Mouse (Mus musculus) hindbrain, embryonic 16.5 days (tissue): ENCODE measurements around the gene Naxd. TPM values are rescaled to one million over a fixed set of nuclear protein-coding genes. Genes with fewer than 3 reads are reported as not detected.
A peak's percentile ranks its signal among the peaks of the same experiment; 100 is the strongest.
"Not testable (repeated sequence)": the region's sequence is repeated elsewhere in the genome, so short reads cannot be mapped to it uniquely, and the experiment has no call there.

Source experiments
- ATAC-seq: fragments of 200-750 bp; cut with Nextera tagmentation; 2 replicates; pipeline ENCODE4 v1.8.0; 2017; ENCODE audit warnings: moderate TSS enrichment, moderate library complexity
- H3K27ac ChIP-seq: fragments of 300-500 bp; sonication (generic); 2 replicates; pipeline ENCODE4 v1.5.1; 2014; ENCODE audit warnings: low read depth, mild to moderate bottlenecking, control low read depth, low read length, moderate library complexity
- H3K27me3 ChIP-seq: fragments of 300-500 bp; sonication (generic); replicated peaks from 2 replicates; pipeline ENCODE4 v1.6.1; 2014; ENCODE audit warnings: low read length; ENCODE audit not compliant: control insufficient read depth, insufficient read depth
- H3K36me3 ChIP-seq: fragments of 300-500 bp; sonication (generic); 2 replicates; pipeline ENCODE4 v1.6.1; 2014; ENCODE audit warnings: mild to moderate bottlenecking, low read length, moderate library complexity, mixed read lengths; ENCODE audit not compliant: control insufficient read depth, insufficient read depth
- H3K4me1 ChIP-seq: fragments of 300-500 bp; sonication (generic); 2 replicates; pipeline ENCODE4 v1.6.1; 2014; ENCODE audit warnings: low read depth, low read length; ENCODE audit not compliant: control insufficient read depth, insufficient read depth
- H3K4me2 ChIP-seq: fragments of 300-500 bp; sonication (generic); 2 replicates; pipeline ENCODE4 v1.6.1; 2014; ENCODE audit warnings: mild to moderate bottlenecking, low read length, control low read depth, moderate library complexity
- H3K4me3 ChIP-seq: fragments of 300-500 bp; sonication (generic); 2 replicates; pipeline ENCODE4 v1.5.1; 2014; ENCODE audit warnings: mild to moderate bottlenecking, low read length, control low read depth, moderate library complexity
- H3K9ac ChIP-seq: fragments of 300-500 bp; sonication (generic); 2 replicates; pipeline ENCODE4 v1.6.1; 2014; ENCODE audit warnings: low read depth, mild to moderate bottlenecking, control low read depth, low read length, moderate library complexity
- H3K9me3 ChIP-seq: fragments of 300-500 bp; sonication (generic); 2 replicates; pipeline ENCODE4 v1.6.1; 2014; ENCODE audit warnings: mild to moderate bottlenecking, low read length, moderate library complexity; ENCODE audit not compliant: control insufficient read depth
- WGBS: fragments of 180-500 bp; shearing (Covaris S2); extraction: QIAGEN DNeasy Blood & Tissue Kit; methylation state at CpG from one replicate; pipeline ENCODE4 v1.1.7; 2014; 5-methylcytosine and 5-hydroxymethylcytosine counted together
- polyA plus RNA-seq: library from polyadenylated mRNA; unstranded; fragments of >200 nt; fragmentation: Nextera tagmentation; extraction: Ambion mirVana; gene quantifications from 2 replicates; pipeline ENCODE4 v1.2.1, GENCODE M21; 2015

The Naxd gene
- polyA plus RNA-seq, 1 experiment from 2014 or later: 133 TPM

DNA sequence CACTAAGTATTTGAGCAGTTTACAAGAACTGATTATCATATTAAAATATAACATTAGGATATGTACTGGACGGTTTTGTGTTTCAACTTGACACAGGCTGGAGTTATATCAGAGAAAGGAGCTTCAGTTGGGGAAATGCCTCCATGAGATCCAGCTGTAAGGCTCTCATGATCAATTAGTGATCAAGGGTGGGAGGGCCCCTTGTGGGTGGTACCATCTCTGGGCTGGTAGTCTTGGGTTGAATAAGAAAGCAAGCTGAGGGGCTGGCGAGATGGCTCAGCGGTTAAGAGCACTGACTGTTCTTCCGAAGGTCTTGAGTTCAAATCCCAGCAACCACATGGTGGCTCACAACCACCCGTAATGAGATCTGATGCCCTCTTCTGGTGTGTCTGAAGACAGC is 30.8 kb upstream of the Naxd start:
- not testable (repeated sequence) for H3K27me3 ChIP-seq, H3K4me2 ChIP-seq, H3K4me3 ChIP-seq, H3K9me3 ChIP-seq, H3K4me1 ChIP-seq, ATAC-seq, H3K9ac ChIP-seq, H3K27ac ChIP-seq, H3K36me3 ChIP-seq
- WGBS: 74% methylated on average over 4 of the region's 5 CpGs

GRCm38 (mm10) chr8:11469095-11469494 is 28.2 kb upstream of the Naxd start:
- ATAC-seq: no peak
- H3K27me3 ChIP-seq: peaks cover 3% of the 10 kb centered on the region; the same call in 1 of the 2 replicates
- no peak overlapping the region for H3K4me3 ChIP-seq
- no peak overlapping the region for H3K9ac ChIP-seq
- WGBS: 4% methylated on average over 3 of the region's 3 CpGs
- H3K36me3 ChIP-seq: no peaks in the 10 kb centered on the region
- no peak overlapping the region for H3K27ac ChIP-seq
- H3K4me1 ChIP-seq: no peaks in the 10 kb centered on the region
- H3K4me2 ChIP-seq: no peak overlapping the region
- H3K9me3 ChIP-seq: no peaks in the 10 kb centered on the region

DNA sequence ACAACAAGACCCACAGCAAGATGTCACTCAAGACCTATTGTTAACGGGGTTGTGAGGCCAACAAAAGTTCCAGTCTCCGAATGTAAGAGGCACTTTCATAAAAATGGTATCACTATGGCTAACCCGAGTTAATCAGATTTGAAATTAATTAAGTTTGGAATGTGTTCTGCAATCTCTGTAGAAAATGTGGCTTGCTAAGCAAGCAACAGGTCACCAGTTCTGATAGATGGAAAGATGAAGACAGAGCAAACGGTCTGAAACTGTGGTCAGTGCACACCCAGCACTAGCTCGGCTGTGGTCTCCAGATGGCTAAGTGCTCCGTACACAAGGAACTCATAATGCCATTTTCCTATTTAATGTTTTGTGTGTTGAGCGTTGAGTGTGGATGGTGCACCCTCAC is 26.6 kb upstream of the Naxd start:
- Histone ChIP-seq H3K27me3 (peaks cover 13% of the 10 kb centered on the region), H3K36me3 (no peaks in the 10 kb centered on the region), H3K9me3 (no peaks in the 10 kb centered on the region), H3K4me1 (no peaks in the 10 kb centered on the region), H3K27ac (no peak overlapping the region), H3K4me3 (no peak overlapping the region), H3K9ac (no peak overlapping the region), H3K4me2 (no peak overlapping the region)
- no peak for ATAC-seq
- WGBS: 69% methylated on average over 7 of the region's 7 CpGs

DNA sequence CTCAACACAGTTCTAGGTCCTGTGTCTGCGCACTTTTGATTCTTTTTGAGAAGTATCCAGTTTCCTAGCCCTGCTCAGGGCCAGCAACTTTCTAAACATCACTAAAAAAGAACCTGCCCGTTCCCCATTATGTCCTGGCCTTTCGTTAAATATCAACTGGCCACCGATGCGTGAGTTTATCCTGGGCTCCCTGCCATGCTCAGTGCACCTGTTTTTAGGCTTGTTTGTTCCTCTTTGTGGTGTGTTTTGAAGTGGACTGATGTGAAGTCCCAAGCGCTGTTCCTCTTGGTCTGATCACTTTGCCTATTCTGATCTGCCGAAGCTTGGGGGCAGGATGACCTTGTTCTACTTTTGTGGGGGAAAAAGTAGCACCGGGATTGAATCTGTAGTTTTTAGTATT is 26.0 kb upstream of the Naxd start:
- Histone ChIP-seq H3K4me1 (no peaks in the 10 kb centered on the region), H3K27me3 (peaks cover 17% of the 10 kb centered on the region), H3K4me3 (no peak overlapping the region), H3K9ac (no peak overlapping the region), H3K4me2 (no peak overlapping the region), H3K36me3 (no peaks in the 10 kb centered on the region), H3K27ac (no peak overlapping the region), H3K9me3 (no peaks in the 10 kb centered on the region)
- 41% methylated on average over 8 of the region's 8 CpGs for WGBS
- no peak for ATAC-seq

GRCm38 (mm10) chr8:11473072-11473471 is 24.2 kb upstream of the Naxd start:
- no peak overlapping the region for H3K4me2 ChIP-seq
- H3K27ac ChIP-seq: no peak overlapping the region
- ATAC-seq: no peak
- 39% methylated on average over 4 of the region's 4 CpGs for WGBS
- peaks cover 13% of the 10 kb centered on the region for H3K4me1 ChIP-seq
- no peak overlapping the region; the same call in 1 of the 2 replicates for H3K9ac ChIP-seq
- H3K36me3 ChIP-seq: no peaks in the 10 kb centered on the region
- H3K9me3 ChIP-seq: no peaks in the 10 kb centered on the region
- H3K27me3 ChIP-seq: peaks cover 26% of the 10 kb centered on the region
- H3K4me3 ChIP-seq: no peak overlapping the region

GRCm38 (mm10) chr8:11475397-11475796 is 21.9 kb upstream of the Naxd start:
- Histone ChIP-seq H3K27ac (no peak overlapping the region), H3K4me2 (no peak overlapping the region)

GRCm38 (mm10) chr8:11475876-11476275 is 21.4 kb upstream of the Naxd start:
- H3K27me3 ChIP-seq: peaks cover 46% of the 10 kb centered on the region
- H3K27ac ChIP-seq: no peak overlapping the region
- H3K4me3 ChIP-seq: no peak overlapping the region
- no peaks in the 10 kb centered on the region for H3K9me3 ChIP-seq
- peaks cover 17% of the 10 kb centered on the region for H3K4me1 ChIP-seq
- no peak for ATAC-seq
- H3K9ac ChIP-seq: no peak overlapping the region
- 24% methylated on average over 2 of the region's 2 CpGs for WGBS
- no peaks in the 10 kb centered on the region for H3K36me3 ChIP-seq
- H3K4me2 ChIP-seq: no peak overlapping the region

More at GRCm38 (mm10) chr8:11475397-11475796, 21.9 kb upstream of the Naxd start:
- Histone ChIP-seq H3K36me3 (no peaks in the 10 kb centered on the region), H3K4me1 (peaks cover 17% of the 10 kb centered on the region), H3K9me3 (no peaks in the 10 kb centered on the region), H3K9ac (no peak overlapping the region), H3K27me3 (peaks cover 42% of the 10 kb centered on the region), H3K4me3 (no peak overlapping the region)
- ATAC-seq: no peak
- 13% methylated on average over 9 of the region's 10 CpGs for WGBS

DNA sequence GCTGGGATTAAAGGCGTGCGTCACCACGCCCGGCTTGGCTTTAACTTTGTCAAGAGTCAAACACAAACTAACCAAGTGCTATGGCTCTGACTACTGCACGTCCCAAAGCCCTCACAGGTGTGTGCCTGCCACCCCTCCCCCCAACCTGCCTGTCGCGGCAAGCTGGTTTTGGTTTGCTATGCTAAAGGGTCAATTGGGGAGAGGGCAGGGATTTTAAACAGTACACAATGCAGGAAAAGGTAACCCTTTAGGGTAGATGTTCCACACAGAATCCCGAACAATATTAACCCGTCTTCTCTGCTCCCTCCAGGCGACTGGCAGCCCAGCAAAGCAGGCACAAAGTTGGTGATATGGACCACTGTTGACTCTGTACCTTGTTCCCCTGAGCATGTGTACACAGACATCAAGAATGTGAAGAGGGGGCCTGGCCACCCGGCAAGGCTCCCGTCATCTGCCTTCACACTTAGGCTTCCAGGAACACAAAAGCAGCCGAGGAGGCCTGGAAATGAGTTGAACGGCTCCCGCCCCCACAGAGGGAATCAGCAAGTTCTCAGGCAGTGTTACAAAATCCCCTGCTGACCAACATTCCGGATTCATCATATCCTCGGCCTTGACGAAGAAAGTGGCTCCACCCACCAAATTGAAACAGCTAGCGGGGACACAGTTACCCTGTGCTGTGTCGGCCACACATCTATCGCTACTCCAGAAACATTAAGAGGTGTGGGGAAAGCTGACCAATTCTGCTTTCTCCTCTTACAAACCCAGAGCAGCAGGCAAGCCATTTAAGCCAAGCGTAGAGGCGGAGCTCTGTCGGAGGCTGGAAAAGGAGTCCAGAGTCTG is 20.7 kb upstream of the Naxd start:
- peaks cover 17% of the 10 kb centered on the region for H3K4me1 ChIP-seq
- no peaks in the 10 kb centered on the region for H3K9me3 ChIP-seq
- WGBS: 7% methylated on average over 24 of the region's 24 CpGs
- H3K27ac ChIP-seq: no peak overlapping the region
- H3K4me3 ChIP-seq: peak overlapping the region; percentile 2
- no peak for ATAC-seq
- no peak overlapping the region for H3K9ac ChIP-seq
- H3K27me3 ChIP-seq: peaks cover 49% of the 10 kb centered on the region
- H3K4me2 ChIP-seq: peak overlapping the region; percentile 100
- no peaks in the 10 kb centered on the region for H3K36me3 ChIP-seq

GRCm38 (mm10) chr8:11477178-11477553 is 20.1 kb upstream of the Naxd start:
- Histone ChIP-seq H3K27me3 (peaks cover 50% of the 10 kb centered on the region), H3K4me2 (peak overlapping the region; percentile 100), H3K9ac (no peak overlapping the region), H3K4me3 (peak overlapping the region; percentile 2), H3K27ac (no peak overlapping the region), H3K4me1 (peaks cover 17% of the 10 kb centered on the region), H3K36me3 (no peaks in the 10 kb centered on the region), H3K9me3 (no peaks in the 10 kb centered on the region)
- 8% methylated on average over 9 of the region's 9 CpGs for WGBS
- no peak for ATAC-seq
